Mouse (Mus musculus) heart, embryonic 13.5 days (tissue): Measurements from ENCODE around the gene Sf3a1. TPM values are rescaled to one million over a fixed set of nuclear protein-coding genes. Genes with fewer than 3 reads are reported as not detected.
"Not testable (repeated sequence)": the region's sequence is repeated elsewhere in the genome, so short reads cannot be mapped to it uniquely, and the experiment has no call there.

ENCODE experiments used
- ATAC-seq: fragments of 200-750 bp; cut with Nextera tagmentation; 2 replicates; pipeline ENCODE4 v1.8.0; 2017; ENCODE audit warnings: moderate TSS enrichment; ENCODE audit not compliant: insufficient number of reproducible peaks, low FRiP score, low TSS enrichment; ENCODE audit errors: extremely low read depth
- H3K27ac ChIP-seq: fragments of 300-500 bp; sonication (generic); replicated peaks from 2 replicates; pipeline ENCODE4 v1.5.1; 2015; ENCODE audit warnings: moderate library complexity, mild to moderate bottlenecking, inconsistent platforms
- H3K27me3 ChIP-seq: fragments of 300-500 bp; sonication (generic); replicated peaks from 2 replicates; pipeline ENCODE4 v1.6.1; 2015; ENCODE audit warnings: mild to moderate bottlenecking, inconsistent platforms
- H3K36me3 ChIP-seq: fragments of 300-500 bp; sonication (generic); 2 replicates; pipeline ENCODE4 v1.6.1; 2015; ENCODE audit warnings: mild to moderate bottlenecking, inconsistent platforms
- H3K4me1 ChIP-seq: fragments of 300-500 bp; sonication (generic); 2 replicates; pipeline ENCODE4 v1.6.1; 2015; ENCODE audit warnings: inconsistent platforms
- H3K4me2 ChIP-seq: fragments of 300-500 bp; sonication (generic); 2 replicates; pipeline ENCODE4 v1.6.1; 2015; ENCODE audit warnings: inconsistent platforms, mild to moderate bottlenecking, moderate library complexity
- H3K4me3 ChIP-seq: fragments of 300-500 bp; sonication (generic); 2 replicates; pipeline ENCODE4 v1.5.1; 2015; ENCODE audit warnings: moderate library complexity, mild to moderate bottlenecking, inconsistent platforms
- H3K9ac ChIP-seq: fragments of 300-500 bp; sonication (generic); 2 replicates; pipeline ENCODE4 v1.6.1; 2015; ENCODE audit warnings: inconsistent platforms, mild to moderate bottlenecking, moderate library complexity
- H3K9me3 ChIP-seq: fragments of 300-500 bp; sonication (generic); 2 replicates; pipeline ENCODE4 v1.6.1; 2016; ENCODE audit warnings: inconsistent platforms
- WGBS: fragments of 180-500 bp; shearing (Covaris S2); methylation state at CpG from one replicate; pipeline ENCODE4 v1.1.7; 2015; ENCODE audit warnings: mixed read lengths; 5-methylcytosine and 5-hydroxymethylcytosine counted together
- polyA plus RNA-seq: library from polyadenylated mRNA; unstranded; fragments of >200 nt; fragmentation: Nextera tagmentation; extraction: Ambion mirVana; gene quantifications from 2 replicates; pipeline ENCODE4 v1.2.1, GENCODE M21; 2015

The Sf3a1 gene
- polyA plus RNA-seq, 1 experiment from 2014 or later = 33.3 TPM

- no peak for ATAC-seq
- Histone ChIP-seq H3K9ac (no peak overlapping the region), H3K27me3 (peaks cover 61% of the 10 kb centered on the region), H3K4me1 (peaks cover 39% of the 10 kb centered on the region), H3K36me3 (no peaks in the 10 kb centered on the region), H3K4me2 (peak overlapping the region; percentile 97; the same call in 1 of the 2 replicates), H3K4me3 (no peak overlapping the region), H3K27ac (no peak overlapping the region; the same call in 1 of the 2 replicates), H3K9me3 (0 out of 2 replicates have a peak, but pooled peaks cover under 1% of the 10 kb centered on the region)
- WGBS = 12% methylated on average over 5 of the region's 5 CpGs
These were observed 40.5 kb upstream of the Sf3a1 start for GRCm38 (mm10) chr11:4119635-4120034.

- WGBS = 75% methylated on average over 3 of the region's 3 CpGs
These were observed 38.5 kb upstream of the Sf3a1 start for GRCm38 (mm10) chr11:4121691-4122090.

GRCm38 (mm10) chr11:4122226-4122625, 37.9 kb upstream of the Sf3a1 start:
- H3K4me1 ChIP-seq = peaks cover 30% of the 10 kb centered on the region
- H3K36me3 ChIP-seq = no peaks in the 10 kb centered on the region
- 83% methylated on average over 5 of the region's 5 CpGs for WGBS
- ATAC-seq = no peak
- no peak overlapping the region for H3K27ac ChIP-seq
- peaks cover 23% of the 10 kb centered on the region for H3K9me3 ChIP-seq
- H3K27me3 ChIP-seq = peaks cover 42% of the 10 kb centered on the region
- no peak overlapping the region for H3K4me2 ChIP-seq
- H3K4me3 ChIP-seq = no peak overlapping the region
- H3K9ac ChIP-seq = no peak overlapping the region

More at GRCm38 (mm10) chr11:4121691-4122090, 38.5 kb upstream of the Sf3a1 start:
- no peak overlapping the region for H3K9ac ChIP-seq
- no peaks in the 10 kb centered on the region for H3K36me3 ChIP-seq
- peaks cover 35% of the 10 kb centered on the region for H3K4me1 ChIP-seq
- H3K4me2 ChIP-seq = no peak overlapping the region
- H3K4me3 ChIP-seq = no peak overlapping the region
- no peak for ATAC-seq
- H3K9me3 ChIP-seq = peaks cover 19% of the 10 kb centered on the region
- H3K27ac ChIP-seq = no peak overlapping the region
- peaks cover 47% of the 10 kb centered on the region for H3K27me3 ChIP-seq

GRCm38 (mm10) chr11:4122742-4123579, 37.2 kb upstream of the Sf3a1 start, which contains the start of gene Sec14l2:
TSS of gene Sec14l2 (minus strand) at chr11:4123415.
- WGBS = 67% methylated on average over 10 of the region's 10 CpGs
- Histone ChIP-seq H3K9me3 (peaks cover 23% of the 10 kb centered on the region), H3K27ac (no peak within 1 kb of the TSS), H3K4me3 (no peak within 1 kb of the TSS), H3K4me2 (no peak within 1 kb of the TSS), H3K27me3 (peaks cover 35% of the 10 kb centered on the region), H3K4me1 (peaks cover 22% of the 10 kb centered on the region), H3K36me3 (no peaks in the 10 kb centered on the region), H3K9ac (no peak within 1 kb of the TSS)
- no peak for ATAC-seq

GRCm38 (mm10) chr11:4123922-4124321, 36.2 kb upstream of the Sf3a1 start:
- no peak overlapping the region for H3K4me3 ChIP-seq
- ATAC-seq = no peak
- 57% methylated on average over 5 of the region's 5 CpGs for WGBS

GRCm38 (mm10) chr11:4127059-4127458, 33.1 kb upstream of the Sf3a1 start:
- Histone ChIP-seq H3K4me2 (no peak overlapping the region), H3K9ac (no peak overlapping the region), H3K36me3 (no peaks in the 10 kb centered on the region), H3K9me3 (peaks cover 23% of the 10 kb centered on the region), H3K4me1 (no peaks in the 10 kb centered on the region), H3K27me3 (no peaks in the 10 kb centered on the region), H3K27ac (no peak overlapping the region), H3K4me3 (no peak overlapping the region)
- no peak for ATAC-seq
- WGBS = 88% methylated on average over 1 of the region's 1 CpGs

More at GRCm38 (mm10) chr11:4123922-4124321, 36.2 kb upstream of the Sf3a1 start:
- no peak overlapping the region for H3K9ac ChIP-seq
- peaks cover 13% of the 10 kb centered on the region for H3K4me1 ChIP-seq
- no peaks in the 10 kb centered on the region for H3K36me3 ChIP-seq
- peaks cover 23% of the 10 kb centered on the region for H3K9me3 ChIP-seq
- H3K27ac ChIP-seq = no peak overlapping the region
- H3K27me3 ChIP-seq = peaks cover 25% of the 10 kb centered on the region
- H3K4me2 ChIP-seq = no peak overlapping the region

- H3K36me3 ChIP-seq, H3K27me3 ChIP-seq, H3K27ac ChIP-seq, ATAC-seq, H3K4me2 ChIP-seq, H3K9ac ChIP-seq, H3K4me1 ChIP-seq, H3K4me3 ChIP-seq: not testable (repeated sequence)
- peaks cover 23% of the 10 kb centered on the region for H3K9me3 ChIP-seq
- 76% methylated on average over 4 of the region's 4 CpGs for WGBS
These were observed 31.7 kb upstream of the Sf3a1 start for GRCm38 (mm10) chr11:4128461-4128860.

GRCm38 (mm10) chr11:4133450-4133849, 26.7 kb upstream of the Sf3a1 start:
- Histone ChIP-seq H3K9ac (no peak overlapping the region), H3K4me3 (no peak overlapping the region), H3K4me1 (peaks cover 19% of the 10 kb centered on the region), H3K36me3 (peaks cover 16% of the 10 kb centered on the region), H3K27ac (no peak overlapping the region), H3K9me3 (no peaks in the 10 kb centered on the region), H3K4me2 (no peak overlapping the region), H3K27me3 (no peaks in the 10 kb centered on the region)
- ATAC-seq = no peak
- 48% methylated on average over 3 of the region's 3 CpGs for WGBS

- Histone ChIP-seq H3K4me3 (peak overlapping the region; percentile 77), H3K9me3 (no peaks in the 10 kb centered on the region), H3K4me1 (peaks cover 19% of the 10 kb centered on the region), H3K9ac (peak overlapping the region; percentile 34; the same call in 1 of the 2 replicates), H3K27ac (no peak overlapping the region), H3K27me3 (no peaks in the 10 kb centered on the region), H3K4me2 (peak overlapping the region; percentile 90; the same call in 1 of the 2 replicates), H3K36me3 (peaks cover 26% of the 10 kb centered on the region)
- no peak for ATAC-seq
- 55% methylated on average over 6 of the region's 6 CpGs for WGBS
These were observed 25.8 kb upstream of the Sf3a1 start for GRCm38 (mm10) chr11:4134400-4134799.

GRCm38 (mm10) chr11:4134986-4135935, 24.9 kb upstream of the Sf3a1 start, which contains the start of gene Rnf215:
TSS of gene Rnf215 (plus strand) at chr11:4135202.
- Histone ChIP-seq H3K4me3 (peak within 1 kb of the TSS; percentile 77), H3K27ac (peak within 1 kb of the TSS; percentile 81), H3K9me3 (no peaks in the 10 kb centered on the region), H3K4me2 (peak within 1 kb of the TSS; percentile 90), H3K9ac (peak within 1 kb of the TSS; percentile 97), H3K36me3 (peaks cover 35% of the 10 kb centered on the region), H3K27me3 (no peaks in the 10 kb centered on the region), H3K4me1 (peaks cover 19% of the 10 kb centered on the region)
- ATAC-seq = peak; percentile 83
- 1% methylated on average over 60 of the region's 66 CpGs for WGBS

GRCm38 (mm10) chr11:4138964-4139363, 21.2 kb upstream of the Sf3a1 start:
- no peak for ATAC-seq
- H3K27me3 ChIP-seq = no peaks in the 10 kb centered on the region
- H3K9me3 ChIP-seq = no peaks in the 10 kb centered on the region
- H3K4me1 ChIP-seq = peaks cover 19% of the 10 kb centered on the region
- 77% methylated on average over 2 of the region's 2 CpGs for WGBS
- peaks cover 71% of the 10 kb centered on the region for H3K36me3 ChIP-seq
- H3K4me2 ChIP-seq = no peak overlapping the region
- no peak overlapping the region for H3K9ac ChIP-seq
- no peak overlapping the region for H3K27ac ChIP-seq
- H3K4me3 ChIP-seq = no peak overlapping the region
